Mouse (Mus musculus) hindbrain, embryonic 10.5 days (tissue): ENCODE data around the gene Tmem120a. TPM values are rescaled to one million over a fixed set of nuclear protein-coding genes. Genes with fewer than 3 reads are reported as not detected.

Experiments used
- DNase-seq: peaks from one replicate; pipeline ENCODE4 v3.0.0-alpha.2; 2017; ENCODE audit warnings: low spot score
- H3K27ac ChIP-seq: fragments of 300-500 bp; sonication (generic); 2 replicates; pipeline ENCODE4 v1.5.1; 2016; ENCODE audit warnings: mild to moderate bottlenecking, moderate library complexity
- H3K27me3 ChIP-seq: fragments of 300-500 bp; sonication (generic); 2 replicates; pipeline ENCODE4 v1.6.1; 2016; ENCODE audit warnings: mild to moderate bottlenecking; ENCODE audit not compliant: poor library complexity, insufficient read depth, severe bottlenecking
- H3K36me3 ChIP-seq: fragments of 300-500 bp; sonication (generic); 2 replicates; pipeline ENCODE4 v1.6.1; 2016; ENCODE audit warnings: mild to moderate bottlenecking, moderate library complexity
- H3K4me1 ChIP-seq: fragments of 300-500 bp; sonication (generic); replicated peaks from 2 replicates; pipeline ENCODE4 v1.6.1; 2016; ENCODE audit warnings: mild to moderate bottlenecking
- H3K4me3 ChIP-seq: fragments of 300-500 bp; sonication (generic); 2 replicates; pipeline ENCODE4 v1.5.1; 2016; ENCODE audit warnings: mild to moderate bottlenecking, moderate library complexity
- H3K9me3 ChIP-seq: fragments of 300-500 bp; sonication (generic); 2 replicates; pipeline ENCODE4 v1.6.1; 2016; ENCODE audit warnings: mild to moderate bottlenecking, moderate library complexity
- WGBS: fragments of 180-500 bp; shearing (Covaris S2); methylation state at CpG from one replicate; pipeline ENCODE4 v1.1.7; 2016; 5-methylcytosine and 5-hydroxymethylcytosine counted together
- polyA plus RNA-seq: library from polyadenylated mRNA; unstranded; fragments of >200 nt; fragmentation: Nextera tagmentation; extraction: Ambion mirVana; gene quantifications from 2 replicates; pipeline ENCODE4 v1.2.1, GENCODE M21; 2016

Gene Tmem120a
- polyA plus RNA-seq, 1 experiment from 2014 or later = 74.3 TPM

DNA sequence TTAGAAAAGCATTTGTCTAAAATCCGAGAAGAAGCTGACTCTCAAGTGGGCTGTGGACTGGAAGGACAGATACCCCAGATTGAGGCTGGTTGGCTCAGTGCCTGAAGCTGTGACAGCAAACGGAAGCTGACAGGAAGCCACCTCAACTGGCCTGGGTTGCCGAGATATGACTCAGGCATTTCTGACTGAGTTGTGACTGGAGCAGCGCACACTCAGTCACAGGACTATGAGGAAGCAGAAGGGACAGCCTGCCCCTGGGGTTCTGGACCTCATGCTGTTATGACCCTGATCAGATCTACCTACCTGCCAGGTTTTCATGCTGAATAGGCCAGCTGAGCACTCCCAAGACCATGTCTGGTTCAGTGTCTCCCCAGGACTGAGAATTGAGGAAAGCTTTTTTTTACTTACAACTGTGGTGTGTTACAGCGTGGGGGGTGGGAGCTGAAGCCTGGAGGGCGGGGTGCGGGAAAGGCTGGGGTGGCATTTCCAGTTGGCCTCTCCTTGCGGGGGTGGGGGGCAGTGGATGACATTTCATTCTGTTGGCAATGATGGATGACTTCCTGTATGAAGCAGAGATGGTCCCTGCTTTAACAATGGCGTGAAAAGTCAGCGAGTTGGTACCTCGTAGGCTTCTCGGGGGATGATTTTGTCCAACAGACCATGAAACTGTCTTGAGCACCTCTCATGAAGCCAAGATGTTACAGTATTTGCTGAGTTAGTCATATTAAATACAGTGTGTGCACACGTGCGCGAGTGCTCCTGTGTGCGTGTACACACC, 30.6 kb downstream of the Tmem120a start:
- Histone ChIP-seq H3K4me3 (no peak overlapping the region), H3K36me3 (peaks cover 51% of the 10 kb centered on the region), H3K27ac (peak overlapping the region; percentile 2), H3K27me3 (no peaks in the 10 kb centered on the region), H3K4me1 (peaks cover 32% of the 10 kb centered on the region), H3K9me3 (0 out of 2 replicates have a peak, but pooled peaks cover 4% of the 10 kb centered on the region)
- WGBS = 70% methylated on average over 16 of the region's 16 CpGs
- peak; percentile 19 for DNase-seq

DNA sequence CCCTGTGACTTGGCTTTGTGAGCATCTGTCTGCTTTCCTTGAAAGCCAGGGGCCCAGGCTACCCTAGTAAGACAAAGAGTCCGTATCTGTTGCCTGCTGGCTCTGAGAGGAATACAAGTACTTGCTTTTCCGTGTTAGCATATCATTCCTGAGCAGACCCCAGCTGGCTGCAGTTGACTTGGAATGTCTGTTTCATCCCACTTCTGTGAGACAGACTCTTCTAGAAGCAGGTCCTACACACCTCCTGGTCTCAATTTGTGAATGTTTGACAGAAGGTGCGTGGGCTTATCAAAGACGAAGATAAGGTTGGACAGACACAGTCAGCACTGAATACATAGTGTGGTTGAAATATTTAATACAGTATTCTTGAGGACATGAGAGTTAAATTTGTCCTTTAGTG, 31.4 kb downstream of the Tmem120a start:
- 69% methylated on average over 4 of the region's 4 CpGs for WGBS
- H3K9me3 ChIP-seq = 0 out of 2 replicates have a peak, but pooled peaks cover 4% of the 10 kb centered on the region
- DNase-seq = no peak
- peak overlapping the region; percentile 13; the same call in 1 of the 2 replicates for H3K27ac ChIP-seq
- no peak overlapping the region for H3K4me3 ChIP-seq
- H3K36me3 ChIP-seq = peaks cover 52% of the 10 kb centered on the region
- no peaks in the 10 kb centered on the region for H3K27me3 ChIP-seq
- H3K4me1 ChIP-seq = peaks cover 32% of the 10 kb centered on the region

GRCm38 (mm10) chr5:135711582-135712355, 32.5 kb downstream of the Tmem120a start:
- no peak for DNase-seq
- Histone ChIP-seq H3K4me1 (peaks cover 32% of the 10 kb centered on the region), H3K36me3 (peaks cover 52% of the 10 kb centered on the region), H3K4me3 (no peak overlapping the region), H3K27me3 (no peaks in the 10 kb centered on the region), H3K27ac (0 out of 2 replicates have a peak overlapping the region, but pooled peaks have one; percentile 13), H3K9me3 (0 out of 2 replicates have a peak, but pooled peaks cover 4% of the 10 kb centered on the region)
- 94% methylated on average over 13 of the region's 13 CpGs for WGBS

- H3K36me3 ChIP-seq = peaks cover 52% of the 10 kb centered on the region
Measured at GRCm38 (mm10) chr5:135710599-135711214, 33.5 kb downstream of the Tmem120a start.

GRCm38 (mm10) chr5:135709716-135710115, 34.5 kb downstream of the Tmem120a start:
- DNase-seq = no peak
- Histone ChIP-seq H3K27ac (no peak overlapping the region), H3K4me1 (peaks cover 26% of the 10 kb centered on the region), H3K9me3 (0 out of 2 replicates have a peak, but pooled peaks cover 4% of the 10 kb centered on the region), H3K4me3 (no peak overlapping the region), H3K27me3 (no peaks in the 10 kb centered on the region), H3K36me3 (peaks cover 54% of the 10 kb centered on the region)
- WGBS = 97% methylated on average over 5 of the region's 5 CpGs

More at GRCm38 (mm10) chr5:135710599-135711214, 33.5 kb downstream of the Tmem120a start:
- 0 out of 2 replicates have a peak, but pooled peaks cover 4% of the 10 kb centered on the region for H3K9me3 ChIP-seq
- no peaks in the 10 kb centered on the region for H3K27me3 ChIP-seq
- H3K27ac ChIP-seq = no peak overlapping the region
- WGBS = 89% methylated on average over 7 of the region's 7 CpGs
- DNase-seq = no peak
- no peak overlapping the region for H3K4me3 ChIP-seq
- peaks cover 31% of the 10 kb centered on the region for H3K4me1 ChIP-seq

DNA sequence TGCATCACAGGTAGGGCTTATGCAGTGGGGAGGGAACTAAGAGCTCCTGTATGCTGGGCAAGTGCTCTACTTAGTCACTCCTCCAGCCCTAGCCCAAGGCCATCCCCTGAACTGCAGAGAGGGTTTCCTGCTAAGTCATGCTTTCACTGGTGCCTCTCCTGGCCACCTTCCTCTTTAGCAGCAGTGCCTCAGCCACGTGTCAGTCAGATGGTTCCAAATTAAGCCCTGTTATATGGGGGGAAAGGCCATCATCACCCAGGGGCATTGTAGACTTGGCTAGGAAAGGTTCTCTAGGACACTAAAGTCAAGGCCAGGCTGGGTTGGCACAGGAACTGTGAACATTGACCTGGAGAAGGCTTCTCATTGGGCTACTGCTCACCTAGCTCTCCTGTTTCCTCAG, 36.4 kb downstream of the Tmem120a start:
- Histone ChIP-seq H3K4me1 (peaks cover 13% of the 10 kb centered on the region), H3K36me3 (peaks cover 60% of the 10 kb centered on the region), H3K4me3 (no peak overlapping the region), H3K27me3 (no peaks in the 10 kb centered on the region), H3K9me3 (0 out of 2 replicates have a peak, but pooled peaks cover 4% of the 10 kb centered on the region), H3K27ac (no peak overlapping the region)
- 38% methylated on average over 1 of the region's 1 CpGs for WGBS
- DNase-seq = no peak

DNA sequence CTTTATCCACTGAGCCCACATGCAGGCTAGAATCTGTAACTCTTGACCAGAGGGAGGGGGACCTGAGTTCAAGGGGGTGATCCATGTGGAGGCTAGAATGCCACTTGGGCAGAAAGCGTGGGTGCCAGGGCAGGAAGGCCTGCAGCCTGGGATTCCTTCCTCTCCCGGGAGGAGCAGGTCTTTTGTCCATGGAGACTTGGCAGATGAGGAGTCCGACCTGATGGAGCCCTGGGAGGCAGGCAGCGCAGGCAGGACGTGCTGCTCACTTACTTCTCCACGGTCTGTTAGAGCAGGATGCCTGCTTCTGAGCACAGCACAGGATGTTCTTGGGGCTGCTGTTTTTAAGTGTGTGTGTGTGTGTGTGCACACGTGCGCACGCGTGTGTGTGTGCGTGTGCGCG, 37.2 kb downstream of the Tmem120a start:
- DNase-seq = no peak
- WGBS = 95% methylated on average over 13 of the region's 13 CpGs
- Histone ChIP-seq H3K27ac (no peak overlapping the region), H3K9me3 (0 out of 2 replicates have a peak, but pooled peaks cover 4% of the 10 kb centered on the region), H3K27me3 (no peaks in the 10 kb centered on the region), H3K36me3 (peaks cover 68% of the 10 kb centered on the region), H3K4me3 (no peak overlapping the region), H3K4me1 (peaks cover 5% of the 10 kb centered on the region)

DNA sequence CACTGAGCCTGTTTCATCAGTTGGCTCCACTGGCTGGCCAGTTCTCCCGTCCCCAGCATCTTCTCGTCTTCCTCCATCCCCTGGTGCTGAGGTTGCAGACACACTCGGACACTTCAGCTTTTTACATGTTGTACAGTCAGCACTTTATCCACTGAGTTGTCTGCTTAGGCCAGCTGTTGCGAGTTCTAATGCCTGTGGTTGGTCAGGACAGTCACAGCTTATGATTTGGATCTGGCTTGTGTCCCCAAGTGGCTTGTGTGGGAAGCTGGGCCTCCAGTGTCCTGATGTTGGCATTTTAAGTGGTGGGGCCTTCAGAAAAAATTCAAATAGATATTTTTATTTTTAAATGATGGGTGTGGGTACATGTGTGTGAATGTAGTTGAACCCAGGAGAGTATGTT, 38.9 kb downstream of the Tmem120a start:
- Histone ChIP-seq H3K4me1 (no peaks in the 10 kb centered on the region), H3K27me3 (no peaks in the 10 kb centered on the region), H3K36me3 (peaks cover 74% of the 10 kb centered on the region), H3K27ac (no peak overlapping the region), H3K4me3 (no peak overlapping the region), H3K9me3 (0 out of 2 replicates have a peak, but pooled peaks cover 4% of the 10 kb centered on the region)
- 91% methylated on average over 4 of the region's 4 CpGs for WGBS
- no peak for DNase-seq

DNA sequence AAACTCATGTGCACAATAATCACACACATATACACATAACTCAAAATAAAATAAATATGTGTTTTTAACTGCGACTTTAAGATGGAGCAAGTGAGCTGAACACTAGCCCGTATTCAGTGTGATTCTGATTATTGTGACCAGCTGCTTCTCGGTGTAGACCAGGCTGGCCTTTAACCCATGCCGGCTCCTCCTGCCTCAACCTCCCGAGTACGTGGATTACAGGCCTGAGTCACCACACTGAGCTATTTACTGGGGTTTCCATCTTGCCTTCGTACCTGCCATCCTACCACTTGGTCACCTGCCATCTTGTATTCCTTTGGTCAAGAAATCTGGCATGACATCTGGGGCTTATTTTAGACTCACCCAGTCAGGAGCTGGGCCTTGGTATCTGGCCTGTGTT, 40.8 kb downstream of the Tmem120a start:
- WGBS = 95% methylated on average over 7 of the region's 7 CpGs
- H3K4me3 ChIP-seq = no peak overlapping the region
- H3K36me3 ChIP-seq = peaks cover 81% of the 10 kb centered on the region

GRCm38 (mm10) chr5:135702682-135703192, 41.5 kb downstream of the Tmem120a start:
- Histone ChIP-seq H3K27me3 (no peaks in the 10 kb centered on the region), H3K36me3 (peaks cover 81% of the 10 kb centered on the region), H3K4me3 (no peak overlapping the region), H3K4me1 (no peaks in the 10 kb centered on the region), H3K27ac (no peak overlapping the region), H3K9me3 (no peaks in the 10 kb centered on the region)
- WGBS = 78% methylated on average over 15 of the region's 15 CpGs
- no peak for DNase-seq

More for the DNA sequence above, 40.8 kb downstream of the Tmem120a start:
- H3K27me3 ChIP-seq = no peaks in the 10 kb centered on the region
- DNase-seq = no peak
- no peaks in the 10 kb centered on the region for H3K4me1 ChIP-seq
- no peak overlapping the region for H3K27ac ChIP-seq
- no peaks in the 10 kb centered on the region for H3K9me3 ChIP-seq

- 94% methylated on average over 6 of the region's 6 CpGs for WGBS
- Histone ChIP-seq H3K4me3 (no peak overlapping the region), H3K9me3 (no peaks in the 10 kb centered on the region), H3K27ac (no peak overlapping the region), H3K4me1 (no peaks in the 10 kb centered on the region), H3K36me3 (peaks cover 76% of the 10 kb centered on the region), H3K27me3 (no peaks in the 10 kb centered on the region)
- no peak for DNase-seq
Measured at GRCm38 (mm10) chr5:135702190-135702589, 42.1 kb downstream of the Tmem120a start.

DNA sequence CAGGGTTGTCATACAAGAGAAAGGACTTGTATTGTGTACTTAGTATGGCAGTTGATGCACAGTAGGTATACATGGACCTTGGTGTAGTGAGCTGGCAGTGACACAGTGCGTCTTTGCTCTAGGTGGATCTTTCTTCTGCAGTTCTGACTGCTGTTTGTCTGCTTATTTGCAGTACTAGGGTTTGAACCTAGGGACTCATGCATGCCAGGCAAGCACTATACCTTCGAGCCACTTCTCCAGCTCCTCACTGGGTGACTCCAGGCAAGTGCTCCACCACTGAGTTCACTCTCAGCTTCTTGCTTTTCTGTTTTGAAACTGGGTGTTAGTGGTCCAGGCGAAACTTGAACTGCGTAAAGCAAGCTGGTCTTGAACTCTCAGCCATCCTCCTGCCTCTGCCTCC, 42.6 kb downstream of the Tmem120a start:
- no peak overlapping the region for H3K27ac ChIP-seq
- 95% methylated on average over 4 of the region's 4 CpGs for WGBS
- DNase-seq = no peak
- no peaks in the 10 kb centered on the region for H3K4me1 ChIP-seq
- no peaks in the 10 kb centered on the region for H3K9me3 ChIP-seq
- no peaks in the 10 kb centered on the region for H3K27me3 ChIP-seq
- H3K4me3 ChIP-seq = no peak overlapping the region
- peaks cover 71% of the 10 kb centered on the region for H3K36me3 ChIP-seq
